Comparison of ENCODE assay signal across 8 mouse cellular contexts in the genomic region with DNA sequence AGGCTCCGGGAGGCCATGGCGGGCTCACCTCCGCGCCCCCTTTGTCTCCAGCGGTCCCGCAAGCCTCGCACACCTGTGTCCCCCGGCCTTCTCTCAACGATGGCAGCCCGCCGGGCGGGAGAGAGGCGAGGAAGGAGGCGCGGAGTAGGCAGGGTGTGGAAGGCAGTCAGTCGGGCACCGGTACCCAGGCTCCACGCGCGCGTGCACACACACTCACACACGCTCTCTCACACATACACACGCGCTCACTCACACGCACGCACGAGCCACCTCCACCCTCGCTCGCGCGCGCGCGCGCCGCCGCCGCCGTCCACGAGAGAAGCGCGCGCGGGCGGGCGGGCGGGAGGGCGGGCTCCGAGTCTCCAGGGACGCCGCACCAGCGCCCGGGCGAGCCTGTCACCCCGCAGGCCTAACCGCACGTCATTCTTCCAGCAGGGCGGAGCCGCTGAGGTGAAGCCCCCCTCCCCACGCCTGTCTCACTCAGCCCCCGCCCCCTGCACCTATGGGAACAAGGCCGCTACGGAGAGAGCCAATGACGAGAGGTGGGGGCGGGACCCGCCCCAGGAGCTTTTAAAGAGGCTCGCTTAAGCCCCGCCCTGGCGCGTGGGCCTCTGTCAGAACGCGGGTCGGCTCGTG. TPM values are rescaled to one million over a fixed set of nuclear protein-coding genes. Genes with fewer than 3 reads are reported as not detected.
DNase-seq lines count a peak whose midpoint lies in the region; ATAC-seq lines count a peak whose summit lies in the region.

A gene (minus strand): TSS at position 357 of the 636 bp plus-strand sequence.

- H3K27ac ChIP-seq in brown adipose tissue, adult 24 weeks (replicated peaks; ENCODE audit: low read depth, low read length): no peak within 1 kb of the TSS
- H3K27ac ChIP-seq in forebrain, embryonic 11.5 days (ENCODE audit: low read depth, low read length): peak within 1 kb of the TSS; percentile 25; the same call in 1 of the 2 replicates
- no peak within 1 kb of the TSS for H3K27ac ChIP-seq in heart, embryonic 15.5 days
- H3K27ac ChIP-seq in liver, embryonic 12.5 days: no peak within 1 kb of the TSS
- no peak within 1 kb of the TSS for H3K27ac ChIP-seq in stomach, embryonic 14.5 days (ENCODE audit: low read length)

- peak within 1 kb of the TSS; percentile 80 for H3K9ac ChIP-seq in forebrain, embryonic 11.5 days (ENCODE audit: low read length)
- H3K9ac ChIP-seq in heart, embryonic 15.5 days: peak within 1 kb of the TSS; percentile 63
- H3K9ac ChIP-seq in liver, embryonic 12.5 days: 0 out of 2 replicates have a peak within 1 kb of the TSS, but pooled peaks have one; percentile 31
- peak within 1 kb of the TSS; percentile 64 for H3K9ac ChIP-seq in stomach, embryonic 14.5 days (replicated peaks; ENCODE audit: low read depth, low read length)

- H3K4me3 ChIP-seq in brown adipose tissue, adult 24 weeks (ENCODE audit: insufficient read depth, low read depth, low read length): peak within 1 kb of the TSS; percentile 96
- peak within 1 kb of the TSS; percentile 88 for H3K4me3 ChIP-seq in forebrain, embryonic 11.5 days (ENCODE audit: low read depth, low read length)
- peak within 1 kb of the TSS; percentile 80 for H3K4me3 ChIP-seq in heart, embryonic 15.5 days
- peak within 1 kb of the TSS; percentile 64 for H3K4me3 ChIP-seq in liver, embryonic 12.5 days
- peak within 1 kb of the TSS; percentile 80 for H3K4me3 ChIP-seq in stomach, embryonic 14.5 days (ENCODE audit: low read depth, low read length)

- under 1% methylated on average over 48 of the region's 74 CpGs for WGBS in forebrain, embryonic 11.5 days
- WGBS in heart, embryonic 15.5 days: under 1% methylated on average over 52 of the region's 74 CpGs
- WGBS in liver, embryonic 12.5 days (ENCODE audit: insufficient replicate concordance): under 1% methylated on average over 45 of the region's 74 CpGs
- WGBS in stomach, embryonic 14.5 days: under 1% methylated on average over 53 of the region's 74 CpGs

- peak; percentile 86 for DNase-seq in A20 (ENCODE audit: low read depth, low spot score)
- DNase-seq in forebrain, embryonic 11.5 days (ENCODE audit: low spot score): peak; percentile 96
- DNase-seq in kidney, postnatal 14 days: peak; percentile 91
- DNase-seq in natural killer cell, adult 2 months (ENCODE audit: low spot score in 2 of 2): peak; percentile 90 to 92

- no peaks in the 10 kb centered on the region for H3K4me1 ChIP-seq in brown adipose tissue, adult 24 weeks (ENCODE audit: control insufficient read depth, insufficient read depth, insufficient read length, low read length)
- H3K4me1 ChIP-seq in forebrain, embryonic 11.5 days (replicated peaks; ENCODE audit: control insufficient read depth, insufficient read depth, low read length): no peaks in the 10 kb centered on the region
- peaks cover 3% of the 10 kb centered on the region; the same call in 1 of the 2 replicates for H3K4me1 ChIP-seq in heart, embryonic 15.5 days (replicated peaks)
- H3K4me1 ChIP-seq in liver, embryonic 12.5 days: peaks cover 11% of the 10 kb centered on the region
- no peaks in the 10 kb centered on the region for H3K4me1 ChIP-seq in stomach, embryonic 14.5 days (ENCODE audit: control insufficient read depth, insufficient read depth, low read length)

- peak within 1 kb of the TSS; percentile 90 for H3K4me2 ChIP-seq in forebrain, embryonic 11.5 days (ENCODE audit: low read depth, low read length, severe bottlenecking)
- H3K4me2 ChIP-seq in heart, embryonic 15.5 days: peak within 1 kb of the TSS; percentile 99
- H3K4me2 ChIP-seq in liver, embryonic 12.5 days: peak within 1 kb of the TSS; percentile 93
- peak within 1 kb of the TSS; percentile 89 for H3K4me2 ChIP-seq in stomach, embryonic 14.5 days (replicated peaks; ENCODE audit: low read depth, low read length)

- no peaks in the 10 kb centered on the region for H3K36me3 ChIP-seq in forebrain, embryonic 11.5 days (ENCODE audit: control insufficient read depth, insufficient read depth, low read length)
- no peaks in the 10 kb centered on the region for H3K36me3 ChIP-seq in heart, embryonic 15.5 days
- H3K36me3 ChIP-seq in liver, embryonic 12.5 days: no peaks in the 10 kb centered on the region
- no peaks in the 10 kb centered on the region for H3K36me3 ChIP-seq in stomach, embryonic 14.5 days (ENCODE audit: control insufficient read depth, insufficient read depth, low read length)

- H3K9me3 ChIP-seq in forebrain, embryonic 11.5 days (ENCODE audit: control insufficient read depth, low read length): no peaks in the 10 kb centered on the region
- no peaks in the 10 kb centered on the region for H3K9me3 ChIP-seq in heart, embryonic 15.5 days (replicated peaks)
- H3K9me3 ChIP-seq in liver, embryonic 12.5 days (replicated peaks): no peaks in the 10 kb centered on the region
- H3K9me3 ChIP-seq in stomach, embryonic 14.5 days (ENCODE audit: control insufficient read depth, low read depth, low read length): no peaks in the 10 kb centered on the region

- ATAC-seq in forebrain, embryonic 11.5 days (replicated peaks; ENCODE audit: low FRiP score): peak; percentile 99
- peak; percentile 98 for ATAC-seq in heart, embryonic 15.5 days (replicated peaks; ENCODE audit: insufficient number of reproducible peaks, insufficient read depth, low FRiP score, low read depth)
- ATAC-seq in liver, embryonic 12.5 days: peak; percentile 93
- peak; percentile 99 for ATAC-seq in stomach, embryonic 14.5 days (ENCODE audit: insufficient number of reproducible peaks, insufficient read depth, low FRiP score, low read depth)

- no peaks in the 10 kb centered on the region for H3K27me3 ChIP-seq in forebrain, embryonic 11.5 days (ENCODE audit: control insufficient read depth, insufficient read depth, low read length)
- no peaks in the 10 kb centered on the region for H3K27me3 ChIP-seq in heart, embryonic 15.5 days
- peaks cover 19% of the 10 kb centered on the region for H3K27me3 ChIP-seq in liver, embryonic 12.5 days (replicated peaks)
- no peaks in the 10 kb centered on the region for H3K27me3 ChIP-seq in stomach, embryonic 14.5 days (ENCODE audit: control insufficient read depth, insufficient read depth, low read length)

RNA-seq across cellular contexts. Expression of the gene that starts here (rescaled TPM):
- 0.71 TPM in 1 of 2 replicates, not detected in the other for polyA plus RNA-seq in brown adipose tissue, adult 24 weeks (2012; ENCODE audit: insufficient read depth, insufficient read length, missing spikeins)
- polyA plus RNA-seq in forebrain, embryonic 11.5 days (2014; fragmentation: Nextera tagmentation; extraction: Ambion mirVana): 11.1 and 11.4 TPM in 2 replicates
- polyA plus RNA-seq in heart, embryonic 15.5 days (2015; fragmentation: Nextera tagmentation; extraction: Ambion mirVana): 0.78 and 0.93 TPM in 2 replicates
- 0.39 and 0.41 TPM in 2 replicates for polyA plus RNA-seq in liver, embryonic 12.5 days (2016; fragmentation: Nextera tagmentation; extraction: Ambion mirVana)
- polyA plus RNA-seq in stomach, embryonic 14.5 days (2014; fragmentation: Nextera tagmentation; extraction: Ambion mirVana): 5.4 and 6.1 TPM in 2 replicates

Comparison
In these comparisons a context has a peak if more than half of its experiments do, and no peak if none do; other contexts are left out.
1. Peak in ATAC-seq, H3K4me3 ChIP-seq, H3K9ac ChIP-seq and H3K4me2 ChIP-seq in heart, embryonic 15.5 days; RNA of the gene not detected or under 1 TPM.
2. Peak in ATAC-seq, H3K4me3 ChIP-seq, H3K9ac ChIP-seq and H3K4me2 ChIP-seq in liver, embryonic 12.5 days; RNA of the gene not detected or under 1 TPM.